Mouse (Mus musculus) layer of hippocampus, postnatal 14 days (tissue): ENCODE results near the gene Pdk4. TPM values are rescaled to one million over a fixed set of nuclear protein-coding genes. Genes with fewer than 3 reads are reported as not detected.

Experiments
- DNase-seq, 2 experiments: peaks; one replicate each; pipeline ENCODE4 v3.0.0; 2021 to 2022; ENCODE audit warnings: low spot score in 2 of 2, mixed read lengths in 1 of 2
- long read RNA-seq, 2 experiments: library from polyadenylated mRNA; stranded (forward); transcript quantifications; one replicate each; pipeline ENCODE4 v2.0.0; 2021
- total RNA-seq, 2 experiments: library from RNA; stranded (reverse); gene quantifications; 2 replicates each; pipeline ENCODE4 v1.2.3; 2021

Pdk4 gene
- 10 to 100 TPM; 11.3 to 16.3 TPM for total RNA-seq
- long read RNA-seq, experiment 1, transcript Pdk4-201 (11 exons, 3,484 nt) = major isoform, 10 of 13 reads
- long read RNA-seq, experiment 1, partial matches to known transcripts = 2 of 13 reads
- long read RNA-seq, experiment 1, other reads (novel, unspliced or antisense) = 1 of 13 reads
- long read RNA-seq, experiment 2, transcript Pdk4-201 (11 exons, 3,484 nt) = major isoform, 7 of 9 reads
- long read RNA-seq, experiment 2, partial matches to known transcripts = 0 of 9 reads
- long read RNA-seq, experiment 2, other reads (novel, unspliced or antisense) = 2 of 9 reads

GRCm38 (mm10) chr6:5495961-5496853, at the start of gene Pdk4:
Gene Pdk4, minus strand, starts transcription at chr6:5496309.
- peak; percentile 49 to 82 for DNase-seq

- DNase-seq = no peak
These were observed 41.8 kb upstream of the Pdk4 start for GRCm38 (mm10) chr6:5537855-5538365.

GRCm38 (mm10) chr6:5535754-5536153, 39.6 kb upstream of the Pdk4 start:
- no peak for DNase-seq

GRCm38 (mm10) chr6:5517091-5517490, 21.0 kb upstream of the Pdk4 start:
- DNase-seq = no peak

- DNase-seq = no peak
These were observed 13.6 kb upstream of the Pdk4 start for GRCm38 (mm10) chr6:5509757-5510156.

GRCm38 (mm10) chr6:5509303-5509702, 13.2 kb upstream of the Pdk4 start:
- no peak for DNase-seq

GRCm38 (mm10) chr6:5507821-5508220, 11.7 kb upstream of the Pdk4 start:
- no peak for DNase-seq

- no peak for DNase-seq
These were observed 10.2 kb upstream of the Pdk4 start for GRCm38 (mm10) chr6:5506271-5506670.

GRCm38 (mm10) chr6:5502810-5503209, 6.7 kb upstream of the Pdk4 start:
- no peak for DNase-seq

- no peak for DNase-seq
These were observed 5.4 kb upstream of the Pdk4 start for GRCm38 (mm10) chr6:5501551-5501950.

GRCm38 (mm10) chr6:5498740-5499139, 2.6 kb upstream of the Pdk4 start:
- DNase-seq = no peak

- peak in 1 of 2 experiments; percentile 4 for DNase-seq
These were observed 736 bp upstream of the Pdk4 start for GRCm38 (mm10) chr6:5496854-5497235.

- no peak for DNase-seq
These were observed 11.1 kb downstream of the Pdk4 start for GRCm38 (mm10) chr6:5485028-5485427.

- DNase-seq = no peak
These were observed 13.8 kb downstream of the Pdk4 start for GRCm38 (mm10) chr6:5482270-5482783.

GRCm38 (mm10) chr6:5481066-5481465, 15.0 kb downstream of the Pdk4 start:
- no peak for DNase-seq

GRCm38 (mm10) chr6:5474021-5474420, 22.1 kb downstream of the Pdk4 start:
- DNase-seq = no peak

GRCm38 (mm10) chr6:5472692-5473091, 23.4 kb downstream of the Pdk4 start:
- DNase-seq = no peak

- no peak for DNase-seq
These were observed 25.4 kb downstream of the Pdk4 start for GRCm38 (mm10) chr6:5470480-5471318.

GRCm38 (mm10) chr6:5455836-5456235, 40.3 kb downstream of the Pdk4 start:
- DNase-seq = no peak

- no peak for DNase-seq
These were observed 46.2 kb downstream of the Pdk4 start for GRCm38 (mm10) chr6:5449878-5450277.

GRCm38 (mm10) chr6:5448396-5448795, 47.7 kb downstream of the Pdk4 start:
- no peak for DNase-seq
